Mouse (Mus musculus): ENCODE measurements at regions not wholly inside any gene's neighbourhood (a gene's known extent, or its start where the extent isn't known, plus 50 kb on each side); places are given as distances from the start of the nearest gene placed in this dataset.

DNA sequence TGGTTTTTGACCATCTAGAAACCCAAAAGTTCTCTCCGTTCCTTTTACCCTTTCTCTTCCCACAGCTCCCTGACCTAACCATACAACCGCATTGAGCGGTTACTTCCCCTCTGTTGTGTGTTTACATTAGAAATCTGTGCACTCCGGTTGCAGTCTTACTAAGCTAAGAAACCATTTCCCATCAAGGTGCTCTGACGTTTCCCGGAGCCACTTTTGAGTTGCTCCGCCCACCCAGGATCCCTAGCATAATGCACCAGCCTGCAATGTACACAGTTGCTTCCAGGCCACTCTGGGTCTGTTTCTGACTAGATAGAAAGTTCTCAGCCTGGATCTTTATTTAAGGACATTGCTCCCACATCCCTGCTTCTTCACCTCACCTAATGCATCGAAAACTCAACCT lies 71.7 kb downstream of the Olfr267 start:
- no peak for TF ChIP-seq CTCF (IDR thresholded peaks at IDR 0.05; ENCODE audit: borderline replicate concordance, extremely low read depth, insufficient read depth, insufficient read length)
- TF ChIP-seq POLR2A (IDR thresholded peaks at IDR 0.05; ENCODE audit: borderline replicate concordance, extremely low read depth, insufficient read depth, insufficient read length, poor library complexity, severe bottlenecking): no peak

All from brain, embryonic 14.5 days (tissue).